Mouse (Mus musculus) brain, embryonic 14.5 days (tissue): Measurements from ENCODE around the gene Fndc3b.

ENCODE experiments used
- CTCF ChIP-seq: fragments of 200-500 bp; IDR thresholded peaks from 2 replicates; pipeline ENCODE4 v1.5.1; 2012; ENCODE audit warnings: inconsistent platforms, mild to moderate bottlenecking, moderate library complexity, borderline replicate concordance; ENCODE audit not compliant: insufficient read depth, insufficient read length; ENCODE audit errors: extremely low read depth
- POLR2A ChIP-seq: fragments of 200-500 bp; IDR thresholded peaks from 2 replicates; pipeline ENCODE4 v1.6.1; 2012; ENCODE audit warnings: mild to moderate bottlenecking, inconsistent platforms, borderline replicate concordance; ENCODE audit not compliant: poor library complexity, insufficient read depth, insufficient read length, severe bottlenecking; ENCODE audit errors: extremely low read depth

DNA sequence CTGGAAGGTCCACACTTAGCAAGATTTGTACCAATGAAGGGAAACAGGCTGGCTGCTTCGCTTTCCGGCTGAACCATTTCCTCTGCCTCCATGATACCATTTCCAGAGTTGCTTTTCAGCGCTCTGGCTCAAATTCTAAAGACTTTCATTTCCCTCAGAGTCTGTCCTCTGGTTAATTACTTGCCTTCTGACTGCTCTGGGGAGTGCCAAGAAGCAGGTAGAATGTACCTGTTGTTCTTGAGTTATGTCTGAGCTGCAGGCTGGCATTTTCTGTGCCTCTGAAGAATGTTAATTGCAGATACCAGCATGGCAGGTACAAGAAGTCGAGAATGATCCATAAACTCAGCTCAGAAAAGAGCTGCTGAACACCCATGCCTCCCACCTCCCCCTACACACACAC lies 100.6 kb downstream of the Fndc3b start:
- TF ChIP-seq CTCF (no peak), POLR2A (no peak)
